In genomic region chr9:58330293-58330692, GRCm38 (mm10) we compare ENCODE assay signal across 8 mouse cellular contexts. TPM values are rescaled to one million over a fixed set of nuclear protein-coding genes. Genes with fewer than 3 reads are reported as not detected.
DNase-seq lines count a peak whose midpoint lies in the region; ATAC-seq and TF ChIP-seq lines count a peak whose summit lies in the region.

No protein-coding gene starts in this region.

- H3K9me3 ChIP-seq in hindbrain, embryonic 10.5 days, result no peaks in the 10 kb centered on the region; the same call in 1 of the 2 replicates
- no peaks in the 10 kb centered on the region for H3K9me3 ChIP-seq in hindbrain, embryonic 12.5 days (replicated peaks)
- no peaks in the 10 kb centered on the region for H3K9me3 ChIP-seq in MEL (replicated peaks; ENCODE audit: insufficient read depth, low read length)
- H3K9me3 ChIP-seq in hindbrain, embryonic 16.5 days (ENCODE audit: control insufficient read depth, low read length), result 0 out of 2 replicates have a peak, but pooled peaks cover 2% of the 10 kb centered on the region
- H3K9me3 ChIP-seq in stomach, embryonic 14.5 days (ENCODE audit: control insufficient read depth, low read depth, low read length), result no peaks in the 10 kb centered on the region

- TF ChIP-seq RAD21 in MEL (IDR thresholded peaks at IDR 0.05; ENCODE audit: low read depth, low read length), result peak; percentile 95

- H3K27me3 ChIP-seq in hindbrain, embryonic 10.5 days (ENCODE audit: insufficient read depth, poor library complexity, severe bottlenecking), result no peaks in the 10 kb centered on the region
- H3K27me3 ChIP-seq in hindbrain, embryonic 12.5 days, result no peaks in the 10 kb centered on the region
- H3K27me3 ChIP-seq in MEL (ENCODE audit: control insufficient read depth in 1 of 2, insufficient read depth in 2 of 2, low read length in 2 of 2), result no peaks in the 10 kb centered on the region
- no peaks in the 10 kb centered on the region; the same call in 1 of the 2 replicates for H3K27me3 ChIP-seq in hindbrain, embryonic 16.5 days (replicated peaks; ENCODE audit: control insufficient read depth, insufficient read depth, low read length)
- H3K27me3 ChIP-seq in stomach, embryonic 14.5 days (ENCODE audit: control insufficient read depth, insufficient read depth, low read length), result no peaks in the 10 kb centered on the region

- H3K27ac ChIP-seq in hindbrain, embryonic 10.5 days, result no peak overlapping the region
- H3K27ac ChIP-seq in hindbrain, embryonic 12.5 days, result no peak overlapping the region
- no peak overlapping the region for H3K27ac ChIP-seq in MEL (ENCODE audit: control insufficient read depth, low read depth, low read length)
- no peak overlapping the region for H3K27ac ChIP-seq in hindbrain, embryonic 16.5 days (ENCODE audit: low read depth, low read length)
- H3K27ac ChIP-seq in stomach, embryonic 14.5 days (ENCODE audit: low read length), result no peak overlapping the region

- peaks cover 10% of the 10 kb centered on the region for H3K4me1 ChIP-seq in hindbrain, embryonic 10.5 days (replicated peaks)
- peaks cover 12% of the 10 kb centered on the region for H3K4me1 ChIP-seq in hindbrain, embryonic 12.5 days
- H3K4me1 ChIP-seq in MEL (ENCODE audit: control insufficient read depth in 1 of 2, insufficient read depth in 2 of 2, low read length in 2 of 2), result peaks cover 3 to 10% of the 10 kb centered on the region in 2 experiments; a peak in 2 of 4 replicates
- no peaks in the 10 kb centered on the region; the same call in 1 of the 2 replicates for H3K4me1 ChIP-seq in hindbrain, embryonic 16.5 days (ENCODE audit: control insufficient read depth, insufficient read depth, low read depth, low read length)
- H3K4me1 ChIP-seq in stomach, embryonic 14.5 days (ENCODE audit: control insufficient read depth, insufficient read depth, low read length), result 0 out of 2 replicates have a peak, but pooled peaks cover 5% of the 10 kb centered on the region

- H3K9ac ChIP-seq in hindbrain, embryonic 12.5 days, result no peak overlapping the region
- H3K9ac ChIP-seq in MEL (ENCODE audit: control insufficient read depth, low read depth, low read length, poor library complexity, severe bottlenecking), result no peak overlapping the region
- H3K9ac ChIP-seq in hindbrain, embryonic 16.5 days (ENCODE audit: low read depth, low read length), result no peak overlapping the region
- H3K9ac ChIP-seq in stomach, embryonic 14.5 days (replicated peaks; ENCODE audit: low read depth, low read length), result no peak overlapping the region

- no peak for TF ChIP-seq POLR2A in MEL (IDR thresholded peaks at IDR 0.05; ENCODE audit: control insufficient read depth in 1 of 2, insufficient read depth in 1 of 2, low read depth in 1 of 2, low read length in 2 of 2, poor library complexity in 1 of 2)

- DNase-seq in hindbrain, embryonic 10.5 days (ENCODE audit: low spot score), result peak; percentile 49
- DNase-seq in MEL (ENCODE audit: low read depth, low spot score), result peak; percentile 76
- peak; percentile 54 for DNase-seq in mesoderm, embryonic 11.5 days (ENCODE audit: low read depth, low spot score)
- DNase-seq in thymus, postnatal 36 days, result no peak

- H3K79me2 ChIP-seq in MEL (ENCODE audit: control insufficient read depth, insufficient read depth, low read length, poor library complexity), result no peaks in the 10 kb centered on the region

- TF ChIP-seq EP300 in MEL (IDR thresholded peaks at IDR 0.05; ENCODE audit: low read depth in 1 of 2, low read length in 2 of 2), result no peak

- 26% methylated on average over 5 of the region's 5 CpGs for WGBS in hindbrain, embryonic 10.5 days
- WGBS in hindbrain, embryonic 12.5 days, result 23% methylated on average over 5 of the region's 5 CpGs
- WGBS in hindbrain, embryonic 16.5 days, result 20% methylated on average over 5 of the region's 5 CpGs
- 27% methylated on average over 5 of the region's 5 CpGs for WGBS in stomach, embryonic 14.5 days

- H3K36me3 ChIP-seq in hindbrain, embryonic 10.5 days, result no peaks in the 10 kb centered on the region
- H3K36me3 ChIP-seq in hindbrain, embryonic 12.5 days, result no peaks in the 10 kb centered on the region
- H3K36me3 ChIP-seq in MEL (ENCODE audit: control insufficient read depth in 1 of 2, insufficient read depth in 2 of 2, low read length in 2 of 2), result peaks cover 0 to 8% of the 10 kb centered on the region in 2 experiments; a peak in 2 of 4 replicates
- H3K36me3 ChIP-seq in hindbrain, embryonic 16.5 days (ENCODE audit: control insufficient read depth, insufficient read depth, low read length), result no peaks in the 10 kb centered on the region
- H3K36me3 ChIP-seq in stomach, embryonic 14.5 days (ENCODE audit: control insufficient read depth, insufficient read depth, low read length), result no peaks in the 10 kb centered on the region

- no peak; the same call in 1 of the 2 replicates for ATAC-seq in hindbrain, embryonic 12.5 days (ENCODE audit: low FRiP score)
- peak; percentile 74 for ATAC-seq in common myeloid progenitor, adult 5-6 weeks (replicated peaks; ENCODE audit: low read depth, poor library complexity, severe bottlenecking)
- peak; percentile 93 for ATAC-seq in hindbrain, embryonic 16.5 days
- peak; percentile 42; the same call in 1 of the 2 replicates for ATAC-seq in stomach, embryonic 14.5 days (ENCODE audit: insufficient number of reproducible peaks, insufficient read depth, low FRiP score, low read depth)

- TF ChIP-seq CTCF in MEL (IDR thresholded peaks at IDR 0.05 in 2 of 3, conservative IDR thresholded peaks at IDR 0.05 in 1 of 3; ENCODE audit: control insufficient read depth in 1 of 3, insufficient read depth in 1 of 3, low read depth in 2 of 3, low read length in 3 of 3, poor library complexity in 1 of 3, severe bottlenecking in 1 of 3), result peak; percentile 88 to 98 (median 89)

- no peak overlapping the region for H3K4me2 ChIP-seq in hindbrain, embryonic 12.5 days (replicated peaks)
- no peak overlapping the region for H3K4me2 ChIP-seq in hindbrain, embryonic 16.5 days (ENCODE audit: low read length)
- no peak overlapping the region for H3K4me2 ChIP-seq in stomach, embryonic 14.5 days (replicated peaks; ENCODE audit: low read depth, low read length)

- no peak overlapping the region for H3K4me3 ChIP-seq in hindbrain, embryonic 10.5 days
- no peak overlapping the region for H3K4me3 ChIP-seq in hindbrain, embryonic 12.5 days
- H3K4me3 ChIP-seq in MEL (ENCODE audit: control insufficient read depth in 1 of 2, insufficient read depth in 1 of 2, low read depth in 2 of 2, low read length in 2 of 2), result no peak overlapping the region
- H3K4me3 ChIP-seq in hindbrain, embryonic 16.5 days (ENCODE audit: low read length), result no peak overlapping the region
- H3K4me3 ChIP-seq in stomach, embryonic 14.5 days (ENCODE audit: low read depth, low read length), result no peak overlapping the region

TF ChIP-seq in MEL, 35 proteins besides CTCF, POLR2A, EP300 and RAD21:
- TF ChIP-seq SIN3A (IDR thresholded peaks at IDR 0.05; ENCODE audit: low read length) (no peak), BHLHE40 (IDR thresholded peaks at IDR 0.05; ENCODE audit: borderline replicate concordance, low read depth, low read length) (no peak), SMC3 (IDR thresholded peaks at IDR 0.05; ENCODE audit: low read depth, low read length) (peak; percentile 93), NRF1 (IDR thresholded peaks at IDR 0.05; ENCODE audit: insufficient read depth, low read depth, low read length, poor library complexity, severe bottlenecking) (0 out of 2 replicates have a peak, but pooled peaks have one; percentile 13), POLR2AphosphoS2 (IDR thresholded peaks at IDR 0.05; ENCODE audit: low read length) (no peak), ZC3H11A (IDR thresholded peaks at IDR 0.05; ENCODE audit: low read depth, low read length) (peak; percentile 87)

RNA-seq across cellular contexts. Expression of gene Loxl1, which starts 17.3 kb away (rescaled TPM):
- polyA plus RNA-seq in hindbrain, embryonic 10.5 days (2016; fragmentation: Nextera tagmentation; extraction: Ambion mirVana), result 9.9 and 14.5 TPM in 2 replicates
- polyA plus RNA-seq in hindbrain, embryonic 12.5 days (2016; fragmentation: Nextera tagmentation; extraction: Ambion mirVana), result 19.2 and 23.8 TPM in 2 replicates
- not detected in 2 replicates for total RNA-seq in MEL (2012; rRNA removed)
- polyA plus RNA-seq in MEL (2012; ENCODE audit: insufficient read depth in 1 of 2, insufficient read length in 2 of 2, low read depth in 1 of 2, low replicate concordance in 2 of 2, missing spikeins in 1 of 2), result not detected
- total RNA-seq in common myeloid progenitor, adult 5-6 weeks (2017), result not detected in 2 replicates
- 7.4 and 10.2 TPM in 2 replicates for polyA plus RNA-seq in hindbrain, embryonic 16.5 days (2015; fragmentation: Nextera tagmentation; extraction: Ambion mirVana)
- 32.2 and 38.5 TPM in 2 replicates for polyA plus RNA-seq in stomach, embryonic 14.5 days (2014; fragmentation: Nextera tagmentation; extraction: Ambion mirVana)

RNA-seq across cellular contexts. Expression of gene Tbc1d21, which starts 40.0 kb away (rescaled TPM):
- not detected in 2 replicates for polyA plus RNA-seq in hindbrain, embryonic 10.5 days (2016; fragmentation: Nextera tagmentation; extraction: Ambion mirVana)
- not detected in 2 replicates for polyA plus RNA-seq in hindbrain, embryonic 12.5 days (2016; fragmentation: Nextera tagmentation; extraction: Ambion mirVana)
- total RNA-seq in MEL (2012; rRNA removed), result not detected in 2 replicates
- polyA plus RNA-seq in MEL (2012; ENCODE audit: insufficient read depth in 1 of 2, insufficient read length in 2 of 2, low read depth in 1 of 2, low replicate concordance in 2 of 2, missing spikeins in 1 of 2), result under 1 TPM in 1 of 2 experiments, not detected in 1; 0.13 TPM
- not detected in 2 replicates for total RNA-seq in common myeloid progenitor, adult 5-6 weeks (2017)
- not detected in 2 replicates for polyA plus RNA-seq in hindbrain, embryonic 16.5 days (2015; fragmentation: Nextera tagmentation; extraction: Ambion mirVana)
- polyA plus RNA-seq in stomach, embryonic 14.5 days (2014; fragmentation: Nextera tagmentation; extraction: Ambion mirVana), result not detected in 2 replicates

Comparison
In these comparisons a context has a peak if more than half of its experiments do, and no peak if none do; other contexts are left out.
1. DNase-seq: peak in hindbrain, embryonic 10.5 days (single experiment), MEL (single experiment) and mesoderm, embryonic 11.5 days (single experiment); none in thymus, postnatal 36 days (0 of 2).